Mouse (Mus musculus) cerebellum, adult 2 months (tissue): ENCODE measurements around the gene Pcdh7. TPM values are rescaled to one million over a fixed set of nuclear protein-coding genes. Genes with fewer than 3 reads are reported as not detected.

Source experiments
- DNase-seq, 2 experiments: peaks; one replicate each; pipeline ENCODE4 v3.0.0; 2021
- H3K27ac ChIP-seq: fragments of 200-500 bp; 2 replicates; pipeline ENCODE4 v1.5.1; 2012; ENCODE audit warnings: low read length, control low read depth, inconsistent platforms; ENCODE audit not compliant: insufficient read depth
- H3K27me3 ChIP-seq: fragments of 200-500 bp; 2 replicates; pipeline ENCODE4 v1.6.1; 2012; ENCODE audit warnings: inconsistent platforms, mild to moderate bottlenecking, low read length, moderate library complexity; ENCODE audit not compliant: control insufficient read depth, insufficient read depth
- H3K4me1 ChIP-seq: fragments of 200-500 bp; 2 replicates; pipeline ENCODE4 v1.6.1; 2011; ENCODE audit warnings: low read length; ENCODE audit not compliant: control insufficient read depth, insufficient read depth
- H3K4me3 ChIP-seq: fragments of 200-500 bp; replicated peaks from 2 replicates; pipeline ENCODE3; 2011; ENCODE audit warnings: mild to moderate bottlenecking, low read depth, low read length, control low read depth; ENCODE audit not compliant: insufficient read depth
- CTCF ChIP-seq: fragments of 200-500 bp; IDR thresholded peaks from 2 replicates; pipeline ENCODE4 v1.5.1; 2011; ENCODE audit warnings: low read depth, mild to moderate bottlenecking, control low read depth, low read length, moderate library complexity, borderline replicate concordance; ENCODE audit not compliant: insufficient read depth
- POLR2A ChIP-seq: fragments of 200-500 bp; IDR thresholded peaks from 2 replicates; pipeline ENCODE4 v1.6.1; 2011; ENCODE audit warnings: low read length, control low read depth, borderline replicate concordance; ENCODE audit not compliant: insufficient read depth
- WGBS: fragments of 180-500 bp; shearing (Covaris S2); methylation state at CpG from one replicate; pipeline ENCODE4 v1.1.7; 2018; 5-methylcytosine and 5-hydroxymethylcytosine counted together
- polyA plus RNA-seq: library from polyadenylated mRNA; depleted of rRNA; stranded (reverse); fragments of >200 nt; gene quantifications from 2 replicates; pipeline ENCODE4 v1.2.3, GENCODE M21; 2012

Gene Pcdh7
- polyA plus RNA-seq, 1 experiment: 21.6 TPM

GRCm38 (mm10) chr5:57815964-57816589, 98.3 kb downstream of the Pcdh7 start:
- Histone ChIP-seq H3K4me3 (no peak overlapping the region), H3K27me3 (no peaks in the 10 kb centered on the region), H3K4me1 (no peaks in the 10 kb centered on the region), H3K27ac (no peak overlapping the region)
- TF ChIP-seq CTCF (no peak), POLR2A (no peak)
- 83% methylated on average over 5 of the region's 5 CpGs for WGBS
- DNase-seq: no peak

GRCm38 (mm10) chr5:57819788-57820187, 102.0 kb downstream of the Pcdh7 start:
- 93% methylated on average over 2 of the region's 2 CpGs for WGBS
- TF ChIP-seq CTCF: no peak
- TF ChIP-seq POLR2A: no peak
- no peak overlapping the region for H3K27ac ChIP-seq

GRCm38 (mm10) chr5:57821099-57821498, 103.3 kb downstream of the Pcdh7 start:
- no peaks in the 10 kb centered on the region for H3K4me1 ChIP-seq
- no peak overlapping the region for H3K27ac ChIP-seq
- DNase-seq: no peak
- no peak for TF ChIP-seq CTCF
- TF ChIP-seq POLR2A: no peak
- WGBS: 95% methylated on average over 8 of the region's 8 CpGs
- H3K27me3 ChIP-seq: no peaks in the 10 kb centered on the region
- no peak overlapping the region for H3K4me3 ChIP-seq

More at GRCm38 (mm10) chr5:57819788-57820187, 102.0 kb downstream of the Pcdh7 start:
- Histone ChIP-seq H3K27me3 (no peaks in the 10 kb centered on the region), H3K4me1 (no peaks in the 10 kb centered on the region), H3K4me3 (no peak overlapping the region)
- no peak for DNase-seq

- Histone ChIP-seq H3K4me3 (no peak overlapping the region), H3K27ac (no peak overlapping the region), H3K27me3 (no peaks in the 10 kb centered on the region), H3K4me1 (no peaks in the 10 kb centered on the region)
- TF ChIP-seq POLR2A (no peak), CTCF (no peak)
- DNase-seq: no peak
- whole genome bisulfite sequencing: 97% methylated on average over 3 of the region's 3 CpGs
Observed at GRCm38 (mm10) chr5:57828437-57828836, 110.7 kb downstream of the Pcdh7 start.

- TF ChIP-seq POLR2A (no peak), CTCF (no peak)
- H3K4me1 ChIP-seq: no peaks in the 10 kb centered on the region
- WGBS: 88% methylated on average over 2 of the region's 2 CpGs
- DNase-seq: no peak
- H3K27me3 ChIP-seq: no peaks in the 10 kb centered on the region
- H3K27ac ChIP-seq: no peak overlapping the region
- H3K4me3 ChIP-seq: no peak overlapping the region
Observed at GRCm38 (mm10) chr5:57837150-57837549, 119.4 kb downstream of the Pcdh7 start.

GRCm38 (mm10) chr5:57841357-57842119, 123.8 kb downstream of the Pcdh7 start:
- TF ChIP-seq CTCF (no peak), POLR2A (no peak)
- H3K27me3 ChIP-seq: no peaks in the 10 kb centered on the region
- DNase-seq: no peak
- no peak overlapping the region for H3K4me3 ChIP-seq
- WGBS: 90% methylated on average over 5 of the region's 5 CpGs
- H3K27ac ChIP-seq: no peak overlapping the region
- H3K4me1 ChIP-seq: no peaks in the 10 kb centered on the region

GRCm38 (mm10) chr5:57847500-57847899, 129.7 kb downstream of the Pcdh7 start:
- Histone ChIP-seq H3K27me3 (no peaks in the 10 kb centered on the region), H3K4me1 (no peaks in the 10 kb centered on the region), H3K27ac (no peak overlapping the region), H3K4me3 (no peak overlapping the region)
- 49% methylated on average over 3 of the region's 3 CpGs for WGBS
- no peak for DNase-seq
- TF ChIP-seq POLR2A (no peak), CTCF (no peak)

- Histone ChIP-seq H3K4me1 (no peaks in the 10 kb centered on the region), H3K4me3 (no peak overlapping the region), H3K27ac (no peak overlapping the region), H3K27me3 (no peaks in the 10 kb centered on the region)
- TF ChIP-seq POLR2A: no peak
- no peak for TF ChIP-seq CTCF
- 80% methylated on average over 2 of the region's 2 CpGs for WGBS
- no peak for DNase-seq
Observed at GRCm38 (mm10) chr5:57850111-57850510, 132.3 kb downstream of the Pcdh7 start.
